Mouse (Mus musculus): ENCODE measurements around the gene Gm45711.
"Not testable (repeated sequence)": the region's sequence is repeated elsewhere in the genome, so short reads cannot be mapped to it uniquely, and the experiment has no call there.

Gene Gm45711

GRCm38 (mm10) chr8:104309441-104310155, at the start of gene Gm45711, which contains the start of gene Cmtm1:
Gene Gm45711, minus strand, starts transcription at chr8:104310081.
Gene Cmtm1, minus strand, starts transcription at chr8:104310145.
- not testable (repeated sequence) for DNase-seq (ENCODE audit: low read depth)

- DNase-seq (ENCODE audit: low read depth) = no peak
These were observed 48.8 kb upstream of the Gm45711 start for GRCm38 (mm10) chr8:104358637-104359036.

- DNase-seq (ENCODE audit: low read depth) = no peak
These were observed 44.6 kb upstream of the Gm45711 start for GRCm38 (mm10) chr8:104354504-104354903.

GRCm38 (mm10) chr8:104353186-104353585, 43.3 kb upstream of the Gm45711 start:
- DNase-seq (ENCODE audit: low read depth) = no peak

GRCm38 (mm10) chr8:104350047-104350446, 40.2 kb upstream of the Gm45711 start:
- DNase-seq (ENCODE audit: low read depth) = no peak

GRCm38 (mm10) chr8:104348971-104349370, 39.1 kb upstream of the Gm45711 start:
- DNase-seq (ENCODE audit: low read depth) = no peak

- no peak for DNase-seq (ENCODE audit: low read depth)
These were observed 36.8 kb upstream of the Gm45711 start for GRCm38 (mm10) chr8:104346706-104347105.

GRCm38 (mm10) chr8:104344622-104345021, 34.7 kb upstream of the Gm45711 start:
- no peak for DNase-seq (ENCODE audit: low read depth)

GRCm38 (mm10) chr8:104343957-104344356, 34.1 kb upstream of the Gm45711 start:
- peak; percentile 51 for DNase-seq (ENCODE audit: low read depth)

GRCm38 (mm10) chr8:104342426-104342825, 32.5 kb upstream of the Gm45711 start:
- DNase-seq (ENCODE audit: low read depth) = no peak

- DNase-seq (ENCODE audit: low read depth) = no peak
These were observed 31.8 kb upstream of the Gm45711 start for GRCm38 (mm10) chr8:104341678-104342077.

GRCm38 (mm10) chr8:104341106-104341561, 31.3 kb upstream of the Gm45711 start:
- DNase-seq (ENCODE audit: low read depth) = peak; percentile 67

GRCm38 (mm10) chr8:104340233-104341105, 30.6 kb upstream of the Gm45711 start:
- DNase-seq (ENCODE audit: low read depth) = peak; percentile 36

- DNase-seq (ENCODE audit: low read depth) = no peak
These were observed 30.0 kb upstream of the Gm45711 start for GRCm38 (mm10) chr8:104339983-104340232.

GRCm38 (mm10) chr8:104339229-104339982, 29.5 kb upstream of the Gm45711 start, which contains the start of gene Cmtm3:
Gene Cmtm3, plus strand, starts transcription at chr8:104339410.
- DNase-seq (ENCODE audit: low read depth) = no peak

GRCm38 (mm10) chr8:104337890-104338289, 28.0 kb upstream of the Gm45711 start:
- DNase-seq (ENCODE audit: low read depth) = no peak

- no peak for DNase-seq (ENCODE audit: low read depth)
These were observed 26.9 kb upstream of the Gm45711 start for GRCm38 (mm10) chr8:104336806-104337205.

- DNase-seq (ENCODE audit: low read depth) = no peak
These were observed 24.3 kb upstream of the Gm45711 start for GRCm38 (mm10) chr8:104334196-104334595.

GRCm38 (mm10) chr8:104333786-104334185, 23.9 kb upstream of the Gm45711 start:
- no peak for DNase-seq (ENCODE audit: low read depth)

GRCm38 (mm10) chr8:104332665-104333631, 23.1 kb upstream of the Gm45711 start:
- no peak for DNase-seq (ENCODE audit: low read depth)

GRCm38 (mm10) chr8:104321930-104322329, 12.0 kb upstream of the Gm45711 start, which contains the start of gene Cmtm2b:
Gene Cmtm2b, plus strand, starts transcription at chr8:104322230.
- not testable (repeated sequence) for DNase-seq (ENCODE audit: low read depth)

All from fibroblast of lung, adult 2 months (primary cell).